Mouse (Mus musculus): ENCODE data around the gene Hoxc10.

The Hoxc10 gene

GRCm38 (mm10) chr15:102966776-102967311 lies at the start of gene Hoxc10:
Gene Hoxc10 (plus strand): TSS chr15:102966796.
- no peak for DNase-seq (ENCODE audit: inconsistent ontology term)

- DNase-seq (ENCODE audit: inconsistent ontology term), result no peak
Observed at GRCm38 (mm10) chr15:102917972-102918572, 48.5 kb upstream of the Hoxc10 start.

DNA sequence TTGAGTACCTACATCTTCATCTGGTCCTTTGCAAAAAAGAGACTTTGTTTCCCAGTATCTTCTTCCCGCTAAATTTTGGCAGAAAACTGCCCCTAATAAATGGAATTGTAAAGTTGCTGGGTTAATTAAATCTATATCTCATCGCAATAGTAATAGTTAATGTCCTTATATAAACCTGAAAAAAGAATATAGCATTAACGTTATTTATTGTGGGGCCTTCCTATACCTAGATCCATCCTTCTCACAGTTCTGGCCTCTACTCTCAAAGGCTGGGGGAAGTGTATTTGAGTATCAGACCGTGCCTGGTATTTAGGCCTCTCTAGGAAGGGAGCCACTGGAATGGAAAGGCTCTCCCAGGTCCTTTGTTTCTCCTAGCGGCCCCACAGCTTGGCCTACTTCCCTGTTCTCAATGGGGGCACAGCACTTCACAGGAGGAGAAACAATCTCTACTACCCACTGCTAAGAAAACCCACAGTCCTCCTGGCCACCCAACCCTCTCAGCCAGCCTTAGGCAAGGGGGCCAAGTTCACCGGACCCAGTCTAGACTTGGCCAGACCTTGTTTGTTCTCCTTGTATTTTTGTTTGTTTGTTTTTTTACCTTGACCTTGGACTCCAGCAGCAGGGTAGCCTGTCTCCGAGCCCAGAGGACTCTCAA lies 47.9 kb upstream of the Hoxc10 start:
- no peak for DNase-seq (ENCODE audit: inconsistent ontology term)

DNA sequence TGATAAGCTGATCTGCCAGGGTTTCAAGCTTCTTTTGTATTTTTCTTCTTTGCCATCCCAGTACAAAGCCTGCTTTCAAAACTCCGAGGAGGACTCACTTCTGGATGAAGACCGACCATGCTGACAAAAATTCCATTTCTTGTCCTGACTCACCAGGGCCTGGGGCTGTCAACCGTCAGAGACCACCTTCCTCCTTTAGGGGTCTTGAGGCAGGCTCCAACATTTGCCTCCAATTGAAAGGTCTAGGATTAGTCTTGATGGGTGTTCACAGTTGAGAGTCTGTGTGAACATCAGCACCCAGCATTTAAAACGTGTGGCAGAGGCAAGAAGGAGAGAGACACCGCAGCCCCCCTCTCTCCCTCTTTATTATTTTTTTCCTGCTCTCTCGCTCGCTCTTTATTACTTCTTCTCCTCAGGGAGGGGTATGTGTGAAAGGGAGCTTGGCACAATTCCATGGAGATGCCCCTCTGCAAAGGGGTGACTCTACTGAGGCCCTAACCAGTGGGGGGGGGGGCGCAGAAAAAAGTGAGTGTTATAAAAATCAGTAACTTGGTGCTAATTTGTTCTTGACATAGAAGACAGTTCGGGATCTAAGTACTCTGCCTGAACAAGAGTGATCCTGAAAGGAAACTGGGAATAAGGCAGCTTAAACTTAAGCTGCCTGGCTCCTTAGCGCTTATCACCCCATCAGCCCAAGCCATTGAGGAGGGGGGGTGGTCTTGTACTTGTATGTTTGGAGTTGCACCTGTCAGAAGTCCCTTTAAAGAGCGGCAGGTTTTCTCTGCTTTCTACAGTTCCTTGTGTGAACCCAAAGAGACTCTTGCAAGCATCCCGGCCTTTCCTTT lies 47.0 kb upstream of the Hoxc10 start:
- DNase-seq (ENCODE audit: inconsistent ontology term), result no peak

DNA sequence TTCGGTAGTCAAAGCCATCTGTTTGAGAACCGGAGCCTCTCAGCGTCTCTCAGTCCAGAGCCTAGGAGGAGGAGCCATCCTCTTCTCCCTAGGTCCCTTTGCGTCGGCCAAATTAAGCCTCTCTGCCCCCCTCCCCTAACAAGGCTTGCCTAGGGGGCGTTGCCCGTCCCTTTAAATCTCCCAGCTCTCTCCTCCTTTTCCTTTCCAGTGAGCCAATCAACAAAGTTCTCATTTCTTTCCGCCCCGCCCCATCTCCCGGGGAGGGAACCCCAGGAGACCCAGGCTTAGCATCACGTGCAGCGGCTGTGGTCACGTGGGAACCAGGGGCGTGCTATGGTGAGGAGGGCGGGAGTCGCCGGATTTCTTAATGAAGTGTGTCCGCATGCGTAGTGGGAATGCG lies 46.0 kb upstream of the Hoxc10 start:
- DNase-seq (ENCODE audit: inconsistent ontology term), result peak; percentile 42

GRCm38 (mm10) chr15:102921053-102922011 lies 45.3 kb upstream of the Hoxc10 start, which contains the start of gene Hoxc13:
Gene Hoxc13 (plus strand): TSS chr15:102921103.
- no peak for DNase-seq (ENCODE audit: inconsistent ontology term)

DNA sequence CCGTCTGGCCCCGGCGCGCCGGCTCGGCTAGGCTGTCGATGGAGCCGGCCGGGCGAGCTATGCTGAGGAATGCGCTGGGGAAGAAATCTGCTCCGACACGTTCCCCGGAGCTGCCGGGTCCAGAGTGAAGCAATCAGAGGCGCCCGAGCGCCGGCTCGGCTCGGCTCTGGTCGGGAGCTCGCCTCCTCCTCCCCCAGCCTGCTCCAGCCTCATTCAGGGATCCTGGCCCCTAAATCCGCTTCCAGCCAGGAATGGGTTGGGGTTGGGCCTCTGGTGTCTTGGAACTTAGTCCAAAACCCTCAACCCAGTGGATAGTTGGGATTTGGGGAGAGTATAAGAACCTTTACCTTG lies 44.6 kb upstream of the Hoxc10 start:
- no peak for DNase-seq (ENCODE audit: inconsistent ontology term)

DNA sequence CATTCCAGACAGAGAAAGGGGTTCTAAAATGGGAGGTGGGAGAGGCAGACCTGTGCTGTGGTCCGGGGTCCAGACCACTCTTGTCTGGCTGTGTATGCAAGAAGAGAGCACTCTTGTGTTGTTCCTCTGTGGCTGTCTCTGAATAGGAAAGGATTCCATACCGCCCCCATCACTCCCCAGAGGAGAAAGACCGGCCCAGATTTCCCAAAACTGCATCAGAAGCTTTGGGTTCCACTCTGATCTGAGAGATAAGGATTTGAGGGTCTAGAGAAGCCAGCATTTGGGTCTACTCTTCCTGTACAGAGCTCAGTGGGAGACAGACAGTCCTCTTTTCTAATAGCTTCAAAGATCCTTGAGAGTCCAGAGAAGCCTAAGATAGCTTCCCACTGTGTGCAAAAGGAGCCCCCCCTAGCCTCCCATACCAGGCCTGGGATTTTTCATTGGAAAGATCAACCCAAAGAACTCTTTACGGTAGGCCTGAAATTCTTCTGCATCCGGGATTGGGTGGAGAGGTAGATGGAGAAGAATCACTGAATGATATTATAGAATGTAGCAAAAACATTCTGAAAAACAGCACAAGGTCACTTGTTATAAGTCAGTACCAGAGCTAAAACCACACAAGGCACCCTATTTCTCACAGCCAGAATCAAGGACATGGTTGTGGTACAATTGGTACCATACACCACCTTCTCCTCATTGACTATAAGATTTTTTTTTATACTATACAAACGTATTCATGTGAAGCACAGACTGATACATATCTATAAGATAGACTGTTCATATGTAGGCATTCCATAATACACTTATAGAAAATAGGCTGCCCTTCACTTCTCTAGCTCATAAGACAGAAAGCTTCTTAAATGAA lies 43.7 kb upstream of the Hoxc10 start:
- DNase-seq (ENCODE audit: inconsistent ontology term), result no peak

DNA sequence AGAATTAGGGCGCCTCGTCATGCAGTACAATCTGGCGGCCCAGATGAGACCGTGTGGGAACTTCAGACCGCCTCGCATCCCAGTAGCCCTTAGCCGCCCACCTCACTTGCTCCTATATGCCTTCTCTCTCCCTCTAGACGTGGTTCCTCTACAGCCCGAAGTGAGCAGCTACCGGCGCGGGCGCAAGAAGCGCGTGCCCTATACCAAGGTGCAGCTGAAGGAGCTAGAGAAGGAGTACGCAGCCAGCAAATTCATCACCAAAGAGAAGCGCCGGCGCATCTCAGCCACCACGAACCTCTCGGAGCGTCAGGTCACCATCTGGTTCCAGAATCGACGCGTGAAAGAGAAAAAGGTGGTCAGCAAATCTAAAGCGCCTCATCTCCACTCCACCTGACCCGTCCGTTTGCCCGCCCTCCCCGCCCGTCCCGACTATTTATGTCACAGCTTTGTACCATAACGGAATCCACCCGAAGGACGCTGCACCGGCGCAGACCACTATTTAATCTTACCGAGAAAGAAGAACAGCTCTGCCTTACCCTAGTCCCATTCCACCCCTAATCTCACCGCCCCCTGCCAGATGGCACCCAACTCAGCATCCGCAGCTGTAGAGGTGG lies 39.5 kb upstream of the Hoxc10 start:
- DNase-seq (ENCODE audit: inconsistent ontology term), result no peak

- no peak for DNase-seq (ENCODE audit: inconsistent ontology term)
Observed at GRCm38 (mm10) chr15:102931706-102932358, 34.8 kb upstream of the Hoxc10 start.

DNA sequence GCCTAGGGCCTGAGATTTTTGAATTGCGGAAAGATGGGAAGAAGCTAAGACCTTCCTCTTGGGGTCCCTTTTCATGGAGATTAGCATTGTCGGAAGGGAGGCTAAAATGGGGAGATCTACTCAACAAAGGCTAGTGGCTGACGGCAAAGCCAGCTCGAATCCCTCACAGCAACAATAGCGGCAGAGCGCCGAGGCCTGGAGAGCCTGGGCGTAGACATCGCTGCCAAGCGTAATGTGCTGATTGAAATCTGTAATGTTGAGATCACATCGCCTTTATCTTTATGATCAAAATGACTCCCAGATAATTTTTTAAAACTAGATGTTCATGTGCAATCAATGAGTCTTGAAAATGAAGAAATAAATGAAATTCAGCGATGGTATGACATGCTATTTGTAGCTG lies 32.2 kb upstream of the Hoxc10 start:
- DNase-seq (ENCODE audit: inconsistent ontology term), result no peak

GRCm38 (mm10) chr15:102934897-102935296 lies 31.7 kb upstream of the Hoxc10 start:
- DNase-seq (ENCODE audit: inconsistent ontology term), result peak; percentile 43

GRCm38 (mm10) chr15:102936279-102936972 lies 30.2 kb upstream of the Hoxc10 start, which contains the start of gene Hoxc12:
Gene Hoxc12 (plus strand): TSS chr15:102936757.
- no peak for DNase-seq (ENCODE audit: inconsistent ontology term)

DNA sequence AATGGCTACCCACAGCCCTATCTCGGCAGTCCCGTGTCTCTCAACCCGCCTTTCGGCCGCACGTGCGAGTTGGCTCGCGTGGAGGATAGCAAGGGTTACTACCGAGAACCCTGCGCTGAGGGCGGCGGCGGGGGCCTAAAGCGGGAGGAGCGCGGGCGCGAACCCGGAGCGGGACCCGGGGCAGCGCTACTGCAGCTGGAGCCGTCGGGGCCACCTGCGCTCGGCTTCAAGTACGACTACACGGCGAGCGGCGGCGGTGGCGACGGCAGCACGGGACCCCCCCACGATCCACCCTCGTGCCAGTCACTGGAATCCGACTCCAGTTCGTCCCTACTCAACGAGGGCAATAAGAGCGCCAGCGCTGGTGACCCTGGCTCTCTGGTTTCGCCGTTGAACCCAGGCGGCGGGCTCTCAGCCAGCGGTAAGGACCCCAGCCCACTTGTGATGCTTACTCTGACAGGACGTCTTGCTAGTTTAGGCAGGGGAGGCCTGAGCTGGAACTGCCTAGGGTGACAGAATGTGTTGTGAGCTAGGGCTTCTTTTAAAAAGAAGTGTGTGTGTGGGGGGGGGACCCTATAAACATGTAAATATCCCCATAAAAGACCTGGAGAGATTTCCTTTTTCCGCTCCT lies 29.4 kb upstream of the Hoxc10 start:
- DNase-seq (ENCODE audit: inconsistent ontology term), result no peak

DNA sequence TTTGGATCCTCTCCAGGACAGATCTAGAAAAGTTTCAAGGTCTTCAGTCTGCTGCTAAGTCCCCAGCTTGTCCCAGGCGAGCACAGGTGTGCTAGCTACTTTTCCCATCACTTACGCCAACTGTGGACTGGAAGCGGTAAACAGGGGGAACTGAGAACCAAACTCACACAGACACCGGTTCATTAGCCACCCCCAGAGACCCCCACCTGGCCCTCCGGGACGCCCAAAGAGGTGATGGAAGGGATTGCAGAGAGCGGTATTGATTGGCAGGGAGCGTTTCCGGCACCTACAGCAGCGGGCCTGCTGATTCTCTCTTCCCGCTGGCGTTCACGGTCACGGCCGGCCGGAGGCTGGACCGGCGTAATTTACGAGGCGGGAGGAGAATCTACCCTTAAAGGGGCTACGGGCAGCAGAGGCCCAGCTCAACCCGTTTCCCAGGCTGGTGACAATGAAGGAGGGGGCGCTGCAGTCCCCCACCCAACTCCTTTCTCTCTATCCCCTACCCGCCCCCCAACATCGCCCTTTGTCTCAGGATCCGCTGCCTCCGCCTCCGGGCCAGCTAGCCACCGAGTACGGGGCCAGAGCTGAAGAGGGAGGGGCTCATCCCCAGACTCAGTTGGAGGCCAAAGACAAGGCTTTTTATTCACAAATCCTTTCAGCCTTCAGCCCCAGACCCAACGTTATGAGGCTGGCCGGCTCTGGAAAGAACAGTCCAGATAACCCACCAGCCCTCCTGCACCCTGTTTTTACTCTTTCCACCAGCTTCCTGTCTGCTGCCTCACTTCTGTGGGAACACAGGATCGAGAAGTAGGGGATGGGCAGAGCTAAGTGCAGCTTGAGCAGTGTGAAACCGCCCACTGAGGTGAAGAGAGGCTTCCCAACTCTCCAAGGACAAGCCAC lies 27.1 kb upstream of the Hoxc10 start:
- DNase-seq (ENCODE audit: inconsistent ontology term), result no peak

DNA sequence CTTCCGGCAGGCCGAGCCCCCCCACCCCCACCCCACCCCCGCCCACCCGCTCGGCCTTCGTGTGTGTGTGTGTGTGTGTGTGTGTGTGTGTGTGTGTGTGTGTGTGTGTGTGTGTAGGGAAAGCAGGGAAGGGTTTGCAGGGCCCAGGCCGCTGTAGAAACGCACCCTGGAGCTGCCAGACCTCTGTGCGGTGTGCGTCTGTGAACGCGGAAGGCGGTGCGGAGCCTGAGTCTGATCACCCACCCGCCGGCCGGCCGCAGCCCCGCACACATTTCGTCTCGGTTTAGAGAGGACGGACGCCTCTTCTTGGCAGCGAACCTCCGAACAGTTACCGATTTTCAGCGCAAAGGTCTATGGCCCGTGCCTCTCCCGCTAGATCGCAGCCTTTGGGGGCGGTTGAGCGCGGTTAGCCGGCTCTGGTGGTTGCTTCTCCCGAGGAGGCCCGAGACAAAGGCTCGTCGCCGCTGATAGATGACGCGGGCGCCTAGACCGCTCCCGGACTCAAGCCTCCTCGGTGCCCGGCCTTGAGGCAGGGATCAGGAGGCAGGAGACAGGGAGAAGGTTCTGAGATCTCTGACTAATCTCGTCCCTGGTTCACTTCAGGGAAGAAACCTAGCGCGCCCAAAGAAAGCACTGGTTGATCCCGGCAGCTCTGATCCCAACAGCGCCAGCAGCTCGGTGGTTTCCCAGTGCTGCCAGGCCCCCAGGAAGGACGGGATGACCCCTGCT lies 23.7 kb upstream of the Hoxc10 start:
- peak; percentile 24 for DNase-seq (ENCODE audit: inconsistent ontology term)

DNA sequence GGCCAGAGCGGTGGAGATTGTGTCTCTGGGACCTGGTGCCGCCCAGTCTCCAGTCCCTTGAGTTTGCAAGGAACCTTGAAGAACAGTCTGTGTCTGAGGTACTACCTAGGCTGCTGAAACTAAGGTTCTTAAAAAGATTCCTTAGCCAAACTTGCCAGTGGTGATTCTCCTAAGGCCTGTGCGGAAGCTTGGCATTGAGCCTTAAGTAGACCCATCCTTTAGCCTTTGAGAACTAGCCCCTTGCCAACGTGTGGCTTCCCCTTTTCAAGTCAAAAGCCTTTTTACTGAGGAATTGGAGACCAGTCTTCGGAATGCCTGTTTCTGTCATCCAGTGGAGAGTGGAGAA lies 23.2 kb upstream of the Hoxc10 start:
- no peak for DNase-seq (ENCODE audit: inconsistent ontology term)

Data from Muller cell, postnatal 12 days (primary cell).